Mouse (Mus musculus) layer of hippocampus, adult 11-12 months (tissue): Measurements from ENCODE around the gene Wdr25.
A peak's percentile ranks its signal among the peaks of the same experiment; 100 is the strongest.

ENCODE experiments used
- DNase-seq: peaks from one replicate; pipeline ENCODE4 v3.0.0; 2022; ENCODE audit warnings: low spot score

Gene Wdr25

DNA sequence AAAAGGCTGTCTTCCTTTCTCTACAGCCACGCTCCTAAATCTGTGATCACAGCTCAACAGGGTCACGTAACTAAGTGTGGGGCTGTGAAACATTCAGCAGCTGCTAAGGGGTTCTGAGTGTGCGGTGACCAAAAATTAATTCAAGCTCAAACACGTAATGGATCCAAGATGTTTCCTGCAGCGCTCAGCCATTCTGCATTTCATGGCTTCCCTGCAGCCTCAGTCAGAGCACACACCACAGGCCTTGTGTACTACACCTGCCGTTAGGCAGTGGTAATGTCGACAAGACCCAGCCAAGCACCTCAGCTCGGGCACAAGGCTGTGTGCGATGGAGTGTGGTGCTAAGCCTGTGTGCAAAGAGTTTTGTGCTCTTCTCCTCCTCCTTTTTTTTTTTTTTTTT, 94.0 kb downstream of the Wdr25 start:
- DNase-seq = no peak

DNA sequence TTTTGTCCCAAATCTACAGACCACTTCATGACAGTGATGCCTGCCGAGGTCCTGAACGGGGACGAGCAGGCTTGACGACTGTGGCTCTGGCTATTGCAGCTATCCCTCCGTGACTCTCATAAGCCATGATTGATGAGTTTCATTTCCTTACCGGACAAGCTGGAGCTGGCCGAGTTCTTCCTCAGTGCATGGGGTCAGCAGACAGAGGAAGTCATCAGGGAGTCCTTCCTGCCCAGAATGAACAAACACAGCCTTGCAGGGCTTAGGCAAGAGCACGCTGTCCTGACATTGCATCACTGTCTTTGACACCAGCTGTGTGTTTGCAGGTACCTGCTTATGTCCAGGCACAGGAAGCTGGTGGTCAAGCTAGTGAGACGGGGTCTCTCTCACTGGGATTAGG, 97.0 kb downstream of the Wdr25 start:
- no peak for DNase-seq

DNA sequence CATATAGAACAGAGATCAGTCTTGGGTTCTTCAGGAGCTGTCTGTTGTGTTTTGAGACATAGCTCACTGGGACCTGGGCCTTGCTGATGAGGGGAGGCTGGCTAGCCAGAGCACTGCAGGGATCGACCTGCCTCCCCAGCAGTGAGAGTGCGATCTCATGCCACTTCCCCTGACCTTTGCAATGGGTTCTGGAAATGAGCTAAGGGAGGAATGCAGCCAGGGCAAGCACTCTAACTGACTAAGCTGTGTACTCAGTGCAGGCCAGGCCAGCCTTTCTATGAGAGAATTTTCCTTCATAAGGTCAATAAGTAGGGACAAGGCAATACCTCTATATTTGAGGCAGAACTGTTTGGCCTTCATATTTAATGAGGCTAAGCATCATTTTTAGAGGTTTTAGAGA, 99.6 kb downstream of the Wdr25 start:
- no peak for DNase-seq

DNA sequence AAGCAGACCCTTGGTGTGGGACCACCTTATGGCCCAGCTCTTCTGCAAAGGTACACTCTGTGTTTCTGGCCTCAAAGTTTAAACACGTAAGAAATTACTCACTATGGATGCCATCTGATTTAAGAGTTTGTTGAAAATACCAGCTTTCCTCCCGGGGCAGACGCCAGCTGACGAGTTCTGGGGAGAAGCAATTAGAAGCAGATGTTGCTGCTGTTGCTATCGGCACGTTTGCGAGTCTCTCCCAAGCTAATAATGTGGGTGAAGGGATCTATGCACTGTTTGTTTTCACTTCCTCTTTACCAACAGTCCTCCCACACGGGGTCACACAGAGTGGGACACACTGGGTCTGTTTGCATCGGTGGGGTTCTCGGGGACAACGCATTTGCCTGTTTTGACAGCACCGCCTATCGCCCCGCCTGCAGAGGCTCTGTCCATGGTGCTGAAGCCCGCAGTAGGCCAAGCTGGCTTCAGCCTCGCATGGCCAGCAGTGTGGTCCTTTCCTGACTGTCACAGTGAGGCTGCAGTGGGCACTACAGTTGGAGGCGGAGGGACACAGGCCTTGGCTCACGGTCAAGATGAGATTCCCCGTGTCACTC, 101.1 kb downstream of the Wdr25 start:
- DNase-seq = peak; percentile 40

DNA sequence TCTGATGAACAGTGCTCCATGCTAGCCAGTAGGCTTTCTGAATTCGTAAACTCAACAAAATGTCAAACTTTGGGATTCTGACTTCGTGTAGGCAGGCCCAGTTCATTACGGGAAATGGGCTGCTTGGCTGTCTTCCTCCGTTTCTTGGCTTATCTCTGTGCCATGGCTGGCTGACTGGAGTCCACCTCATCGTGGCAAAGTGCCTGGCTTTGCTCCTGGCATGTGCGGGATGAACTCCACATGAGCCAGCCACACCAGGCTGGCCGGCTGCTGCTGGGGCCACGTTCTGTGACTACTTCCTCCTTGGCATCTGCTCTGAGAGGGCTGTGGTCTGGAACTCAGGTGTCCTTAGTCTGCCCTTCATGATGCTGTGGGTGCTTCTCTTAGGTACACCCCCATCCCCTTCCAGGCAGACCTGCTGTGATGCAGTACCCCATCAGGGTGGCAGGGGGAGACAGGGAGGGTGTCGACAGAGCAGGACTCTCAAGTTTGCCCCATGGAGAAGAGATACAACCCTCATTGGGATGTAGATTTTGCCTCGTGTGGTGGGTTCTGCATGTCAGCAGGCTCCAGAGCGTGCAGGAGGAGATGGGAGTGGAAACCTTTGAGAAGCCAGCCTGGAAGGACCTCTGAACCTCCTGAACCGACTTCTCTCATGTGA, 102.7 kb downstream of the Wdr25 start:
- DNase-seq = no peak

DNA sequence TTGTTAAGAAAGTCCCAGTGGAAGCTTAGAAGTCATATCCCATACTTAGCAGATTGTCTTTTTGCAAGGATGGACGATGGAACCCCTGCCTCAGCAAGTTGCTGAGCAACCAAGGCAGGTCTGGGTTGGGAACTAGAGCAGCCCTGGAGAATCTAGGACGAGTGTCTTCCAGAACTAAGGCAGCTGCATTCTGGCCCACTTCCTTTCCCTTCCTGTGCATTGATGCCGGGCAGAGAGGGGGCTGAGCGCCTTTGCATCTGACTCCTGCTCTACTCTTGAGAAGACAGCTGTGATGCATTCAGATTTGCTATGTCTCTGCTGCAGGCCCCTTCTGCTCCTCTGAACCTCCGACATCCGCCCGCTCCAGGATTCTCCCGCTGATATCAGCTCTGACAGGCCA, 103.8 kb downstream of the Wdr25 start:
- no peak for DNase-seq

DNA sequence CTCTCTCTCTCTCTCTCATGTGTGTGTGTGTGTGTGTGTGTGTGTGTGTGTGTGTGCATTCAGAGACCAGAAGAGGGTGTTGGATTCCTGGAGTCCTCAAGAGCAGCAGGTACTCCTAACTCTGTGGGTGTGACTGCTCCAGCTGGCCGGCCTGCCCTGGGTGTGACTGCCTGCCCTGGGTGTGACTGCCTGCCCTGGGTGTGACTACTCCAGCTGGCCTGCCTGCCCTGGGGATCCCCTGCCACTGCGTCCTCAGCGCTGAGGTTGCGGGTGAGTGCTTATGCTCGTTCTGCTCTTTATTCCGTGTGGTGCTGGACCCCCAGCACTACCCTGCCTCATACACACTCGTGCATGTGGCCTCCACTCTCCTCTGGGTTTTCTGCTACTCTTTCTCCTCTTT, 109.5 kb downstream of the Wdr25 start:
- no peak for DNase-seq

DNA sequence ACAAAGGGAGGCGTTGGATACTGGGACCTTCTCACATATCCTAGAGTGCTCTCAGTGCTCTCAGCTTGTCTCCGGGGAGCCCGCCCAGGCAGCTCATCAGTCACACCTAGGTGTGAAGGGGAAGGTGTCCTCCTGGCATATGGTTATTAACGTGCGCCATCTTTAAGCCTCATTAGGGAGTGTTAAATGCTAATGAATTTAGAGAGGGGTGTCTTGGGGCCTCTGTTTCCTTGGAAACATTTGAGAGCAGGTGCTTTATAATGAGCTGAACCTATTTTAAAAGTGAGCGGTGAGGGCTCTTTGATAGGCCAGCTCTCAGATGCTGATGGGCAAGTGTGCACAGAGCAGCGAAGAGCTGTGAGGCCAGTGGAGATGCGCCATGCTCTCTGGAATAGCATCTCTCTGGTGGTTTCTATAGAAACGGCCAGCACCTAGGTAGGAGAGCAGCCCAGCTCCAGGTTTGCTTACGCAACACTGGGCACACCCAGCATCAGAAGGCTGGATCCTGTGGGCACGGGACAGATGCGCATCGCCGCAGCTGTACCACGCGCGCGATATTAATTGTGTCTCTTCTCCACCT, 116.7 kb downstream of the Wdr25 start:
- no peak for DNase-seq

DNA sequence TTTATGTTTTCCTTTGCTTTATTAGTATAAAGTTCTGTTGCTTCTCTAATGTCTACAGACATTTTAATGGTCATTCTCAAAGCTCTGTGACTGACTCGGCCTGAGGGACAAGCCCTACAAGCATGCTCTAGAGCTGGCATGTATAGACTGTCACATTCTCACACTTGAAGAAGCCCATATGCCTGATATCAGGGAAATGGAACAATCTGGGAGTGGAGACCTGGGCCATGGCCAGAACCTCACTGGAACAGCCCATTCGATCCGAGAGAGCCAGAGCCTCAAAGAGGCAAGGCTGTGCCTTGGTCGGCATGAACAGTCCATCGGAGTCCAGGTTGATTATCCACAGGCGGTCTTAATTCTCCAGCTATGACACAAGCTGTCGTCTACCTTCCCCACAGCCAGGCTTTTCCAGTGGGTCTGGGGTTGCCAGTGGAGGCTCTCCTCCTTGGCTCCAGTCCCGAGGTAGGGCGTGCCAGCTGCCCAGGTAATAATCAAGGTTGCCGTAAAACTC, 128.8 kb downstream of the Wdr25 start:
- no peak for DNase-seq

DNA sequence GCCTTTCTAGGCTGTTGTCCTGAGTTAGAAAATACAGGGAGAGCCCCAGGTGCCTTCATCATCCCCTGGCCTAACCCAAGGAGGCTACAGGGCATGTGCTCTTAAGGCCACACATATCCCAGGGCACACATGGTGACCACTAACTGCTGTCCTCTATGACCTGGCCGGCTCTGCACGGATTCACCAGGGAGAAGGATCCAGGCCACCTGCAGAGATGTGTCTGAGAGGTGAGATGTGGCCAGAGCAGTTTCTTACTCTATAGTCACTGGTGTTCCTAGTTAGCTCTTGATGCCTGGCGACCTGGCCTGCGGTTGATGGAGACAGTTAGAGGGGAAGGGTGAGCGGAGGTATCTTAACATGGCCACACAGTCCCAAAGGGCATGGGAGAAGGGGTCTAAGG, 129.5 kb downstream of the Wdr25 start:
- DNase-seq = no peak

DNA sequence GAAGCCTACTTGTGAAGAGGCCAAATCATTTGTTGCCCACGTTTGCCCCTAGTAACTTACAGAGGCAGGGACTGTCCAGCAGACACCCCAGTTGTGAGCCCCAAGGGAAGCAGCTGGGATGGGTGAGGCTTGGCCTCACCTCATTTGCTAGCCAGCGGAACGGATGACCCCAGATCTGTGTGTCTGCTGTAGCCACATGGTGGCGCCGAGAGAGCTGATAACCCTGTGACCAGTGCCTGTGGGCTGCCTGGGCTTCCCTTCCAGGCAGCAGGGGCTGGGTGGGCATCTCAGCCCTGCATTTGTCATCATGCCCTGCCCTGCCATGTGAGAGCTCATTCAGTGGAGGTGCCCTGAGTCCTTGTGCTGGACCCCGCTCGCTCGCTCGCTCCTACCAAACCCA, 130.3 kb downstream of the Wdr25 start:
- no peak for DNase-seq

DNA sequence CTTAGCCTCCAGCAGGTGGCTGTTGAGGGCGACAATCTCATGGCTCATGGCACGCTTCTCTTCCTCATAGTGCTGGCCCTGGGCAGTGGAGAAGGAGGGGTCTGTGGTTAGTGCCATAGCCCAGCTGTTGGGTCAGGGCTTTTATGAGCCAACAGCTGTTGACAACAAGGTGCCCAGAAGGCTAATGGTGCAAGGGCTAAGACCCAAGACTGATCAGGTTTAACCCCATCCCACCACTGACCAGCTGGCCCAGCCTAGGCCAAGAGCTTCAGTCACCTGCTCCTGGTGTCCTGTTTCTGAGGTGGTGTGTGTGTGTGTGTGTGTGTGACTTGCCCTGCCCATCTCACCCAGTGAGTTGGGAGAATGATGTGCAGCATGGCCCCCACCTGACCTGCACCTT, 143.6 kb downstream of the Wdr25 start:
- DNase-seq = no peak

DNA sequence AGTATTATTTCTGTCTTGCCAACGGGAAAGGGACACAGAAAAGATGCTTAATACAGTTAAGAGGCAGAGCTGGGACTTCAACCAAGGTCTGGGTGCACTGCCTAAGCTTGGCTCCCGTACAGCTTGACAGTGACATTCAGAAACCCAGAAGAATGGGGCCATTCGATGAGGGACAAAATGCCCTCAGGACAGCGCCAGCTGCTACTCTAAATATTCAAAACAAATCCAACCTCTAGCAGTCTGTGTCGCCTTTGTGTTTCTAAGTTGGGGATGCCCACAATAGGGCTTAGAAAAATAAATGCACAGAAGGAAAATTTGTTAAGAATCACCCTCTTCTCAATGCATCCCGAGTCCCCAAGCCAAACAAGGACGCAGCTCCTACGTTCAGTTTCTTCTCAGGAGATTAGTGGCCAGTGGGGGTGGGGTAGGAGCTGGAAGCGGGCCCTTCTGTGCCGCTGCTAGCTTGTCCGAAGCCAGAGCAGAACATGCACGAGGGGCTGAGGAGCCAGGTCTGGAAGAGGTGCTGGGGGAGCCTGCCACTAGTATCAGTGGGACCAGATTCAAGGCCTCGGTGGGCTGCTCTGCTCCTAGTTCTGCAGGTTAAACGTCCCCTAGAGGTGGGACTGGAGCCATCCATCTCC, 144.9 kb downstream of the Wdr25 start:
- peak; percentile 61 for DNase-seq

DNA sequence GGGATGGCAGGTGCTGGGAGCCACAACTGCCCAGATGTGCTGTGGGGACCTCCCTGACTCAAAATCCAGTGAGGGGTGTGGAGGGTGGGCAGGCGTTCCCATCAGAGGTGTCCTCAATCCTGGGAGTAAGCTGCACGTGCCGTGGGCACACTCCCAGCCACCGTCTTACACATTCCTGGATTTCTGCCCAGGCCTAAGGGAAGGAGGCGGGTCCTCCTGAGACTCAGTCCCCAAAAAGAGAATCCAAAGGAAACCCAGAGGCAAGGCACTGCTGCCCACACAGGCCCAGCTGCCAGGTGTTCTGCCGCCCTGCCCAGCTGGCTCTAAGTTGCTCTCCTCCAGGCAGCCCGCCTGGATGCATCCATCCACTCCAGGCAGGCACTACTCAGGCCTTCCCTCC, 145.9 kb downstream of the Wdr25 start:
- DNase-seq = no peak

DNA sequence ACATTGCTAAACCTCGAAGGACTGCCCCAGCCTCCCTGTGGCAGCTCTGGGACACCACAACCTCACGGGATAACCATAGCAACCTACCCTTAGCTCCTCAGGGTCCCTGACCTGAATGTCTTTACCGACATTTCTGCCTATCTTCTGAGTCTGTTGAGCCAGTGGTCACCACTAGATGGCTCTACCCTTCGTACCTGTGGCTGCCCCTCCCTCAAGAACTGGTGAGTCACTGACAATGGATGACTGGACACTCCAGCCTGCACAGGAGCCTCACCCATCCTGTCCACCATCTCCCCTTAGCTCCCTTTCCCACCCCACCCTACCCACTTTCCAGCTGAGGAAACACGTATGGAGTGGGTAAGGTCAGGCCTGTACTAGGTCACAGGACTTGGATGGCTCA, 151.1 kb downstream of the Wdr25 start:
- peak; percentile 24 for DNase-seq

DNA sequence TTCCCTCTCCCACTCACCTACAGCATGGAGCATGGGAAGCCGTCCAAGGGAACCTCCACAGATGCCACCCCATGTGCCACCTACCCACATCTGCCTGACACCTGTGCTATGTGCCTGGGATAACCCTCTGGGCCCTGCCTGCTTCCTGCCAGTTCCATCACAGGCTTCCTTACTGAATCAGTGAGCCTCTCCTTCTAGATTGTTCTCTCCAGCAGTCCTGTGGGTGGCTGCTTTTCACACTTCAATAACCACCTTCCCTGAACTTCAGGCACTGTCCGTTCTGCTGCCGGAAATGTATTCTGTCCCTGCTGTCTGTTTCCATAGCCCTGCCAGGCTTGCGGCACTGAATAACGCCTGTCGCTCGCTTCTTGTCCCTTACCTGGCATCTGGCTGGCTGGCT, 152.2 kb downstream of the Wdr25 start:
- DNase-seq = no peak

DNA sequence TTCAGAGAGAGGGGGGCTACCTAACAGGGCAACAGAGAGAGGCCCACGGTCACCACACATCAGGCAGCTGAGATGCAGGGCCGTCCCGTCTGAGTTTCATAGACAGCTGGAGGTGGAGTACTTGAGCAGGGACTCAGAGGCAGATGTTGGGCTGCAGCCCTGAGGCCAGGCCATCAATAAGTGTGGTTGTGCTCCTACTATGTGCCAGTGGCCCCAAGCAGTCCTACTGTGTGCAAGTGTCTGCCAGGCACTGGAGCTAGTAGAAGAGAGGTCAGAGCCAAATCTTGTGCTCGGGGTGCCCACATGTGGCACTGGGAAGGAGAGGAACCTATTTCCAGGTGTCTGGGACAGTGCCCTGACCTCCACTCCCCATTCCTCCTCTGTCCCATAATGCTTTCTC, 156.5 kb downstream of the Wdr25 start:
- DNase-seq = no peak

DNA sequence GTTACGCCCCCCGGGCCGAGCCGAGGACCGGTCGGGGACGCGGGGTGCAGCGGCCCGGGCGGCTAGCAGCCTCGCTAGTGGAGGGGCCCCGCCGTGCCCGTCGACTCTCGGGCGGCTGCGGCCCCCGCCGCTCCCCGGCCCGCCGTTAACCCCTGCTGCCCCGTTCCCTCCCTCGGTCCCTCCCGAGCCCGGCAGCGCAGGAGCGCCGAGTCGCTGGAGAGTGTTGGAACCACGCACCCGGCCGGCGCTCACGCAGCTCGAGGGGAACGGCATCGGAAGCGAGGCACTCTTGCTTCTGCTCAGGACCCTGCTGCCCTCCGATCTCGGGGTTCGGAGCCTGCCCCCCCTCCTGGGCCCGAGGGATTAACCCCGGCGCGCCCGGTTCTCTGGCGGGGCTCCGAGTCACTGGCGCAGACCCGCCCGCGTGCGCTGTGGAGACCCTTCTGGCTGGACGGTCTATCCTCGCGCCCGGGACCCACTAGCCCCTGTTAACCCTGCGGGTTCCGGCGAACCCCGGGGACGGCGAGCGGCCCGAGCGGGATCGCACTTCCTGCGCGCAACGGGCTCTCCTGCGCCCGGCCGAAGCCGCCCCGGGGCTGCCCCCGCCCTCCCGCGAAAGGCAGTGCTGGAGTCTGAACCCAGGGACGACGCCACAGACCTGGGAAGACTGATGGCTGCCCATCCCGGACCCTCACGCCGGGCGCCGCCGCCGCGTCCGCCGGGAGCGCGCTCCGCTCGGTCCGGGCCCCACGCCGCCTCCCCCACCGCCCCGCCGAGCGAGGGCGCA, 159.8 kb downstream of the Wdr25 start:
- DNase-seq = no peak

DNA sequence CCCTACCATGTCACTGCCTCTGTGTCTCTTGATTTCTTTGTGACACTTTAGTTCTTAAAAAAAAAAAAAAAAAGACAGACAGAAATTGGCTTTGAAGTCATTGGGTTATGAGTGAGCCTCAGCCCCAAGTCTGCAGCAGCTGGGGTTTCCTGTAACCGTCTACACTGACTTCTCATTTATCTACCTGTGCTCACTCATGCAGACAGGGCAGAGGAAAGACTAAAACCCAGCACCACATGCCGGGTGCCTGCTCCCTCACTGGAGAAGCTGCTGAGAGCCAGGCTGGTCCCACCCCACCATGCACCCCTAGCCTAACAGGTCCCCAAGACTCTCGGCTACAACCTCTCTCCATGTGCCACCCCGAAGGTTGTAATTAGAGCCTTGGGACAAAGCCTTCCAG, 164.3 kb downstream of the Wdr25 start:
- no peak for DNase-seq

DNA sequence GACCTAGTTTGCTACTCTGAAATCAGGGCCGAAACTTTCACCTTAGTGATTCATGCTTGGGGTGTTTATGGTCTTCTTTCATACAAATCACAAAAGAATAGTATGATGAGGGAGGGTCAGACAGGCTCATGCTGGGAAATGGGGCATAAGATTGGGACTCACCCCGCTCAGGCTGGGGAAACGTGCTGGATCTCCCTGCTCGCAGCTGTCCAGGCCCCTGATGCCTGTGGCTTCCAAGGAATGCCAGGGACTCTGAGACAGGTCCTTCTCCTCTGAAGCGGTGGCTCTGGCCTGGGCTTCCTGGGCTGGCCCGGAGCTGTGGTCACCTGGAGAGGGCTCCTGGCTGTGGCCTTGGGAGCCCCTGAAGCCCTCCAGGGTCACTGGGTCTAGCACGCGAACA, 165.2 kb downstream of the Wdr25 start:
- DNase-seq = no peak

DNA sequence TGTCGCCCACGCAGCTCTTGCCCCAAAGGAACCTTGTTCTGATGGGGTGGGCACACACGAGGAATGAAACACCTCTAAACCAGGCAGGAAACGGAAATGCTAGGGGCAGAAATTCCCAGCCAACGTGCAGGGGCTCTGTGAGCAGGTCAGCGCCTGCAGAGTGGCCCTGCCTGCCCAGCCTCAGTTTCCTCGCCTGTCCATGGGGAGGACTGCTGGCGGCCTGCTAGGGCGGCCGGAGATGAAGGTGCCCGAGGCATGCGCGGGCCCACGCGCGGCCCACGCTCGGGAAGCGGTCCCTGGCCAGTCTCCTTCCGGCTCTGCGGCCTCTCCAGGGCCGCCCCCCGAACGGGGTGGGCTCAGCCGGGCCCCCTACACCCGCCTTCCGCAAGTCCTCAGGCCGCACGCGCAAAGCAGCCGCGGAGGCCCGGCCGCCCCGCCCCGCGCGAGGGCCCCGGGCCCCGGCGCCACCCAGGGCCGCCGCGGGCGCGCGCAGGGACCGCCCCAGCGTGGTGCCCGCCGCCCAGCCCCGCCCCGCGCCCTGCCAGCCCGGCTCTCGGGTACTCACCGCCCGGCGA, 174.2 kb downstream of the Wdr25 start:
- peak; percentile 33 for DNase-seq

DNA sequence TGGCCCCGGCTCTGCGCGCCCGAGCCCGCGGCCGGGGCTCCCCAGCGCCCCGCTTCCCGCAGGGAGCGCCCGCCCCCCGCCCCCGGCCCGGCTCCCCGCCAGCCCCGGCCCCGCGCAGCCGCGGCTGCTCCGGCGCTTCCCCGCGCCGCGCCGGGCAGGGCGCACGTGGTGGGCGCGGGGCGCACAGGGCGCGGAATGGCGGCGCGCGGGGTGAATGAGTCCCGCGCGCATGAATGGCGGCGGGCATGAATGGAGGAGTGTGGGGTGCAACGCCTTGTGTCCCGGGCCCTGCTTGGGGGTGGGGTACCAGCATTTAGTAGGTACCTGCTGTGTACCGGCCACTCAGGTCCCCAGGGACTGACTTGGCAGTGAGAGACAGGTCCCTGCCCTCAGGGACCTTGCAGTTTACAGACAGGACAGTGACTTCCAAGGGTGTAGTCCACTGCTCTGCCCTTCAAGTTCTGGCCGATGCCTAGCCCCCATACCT, 174.8 kb downstream of the Wdr25 start, which contains the start of gene Begain:
Gene Begain, minus strand, starts transcription at position 51 of the 487 bp plus-strand sequence.
- no peak for DNase-seq
